Mouse (Mus musculus) kidney, adult 2 months (tissue): ENCODE measurements at regions not wholly inside any gene's neighbourhood (a gene's known extent, or its start where the extent isn't known, plus 50 kb on each side); places are given as distances from the start of the nearest gene placed in this dataset.

Source experiments
- DNase-seq: peaks from one replicate; pipeline ENCODE4 v3.0.0; 2021
- H3K27ac ChIP-seq: fragments of 200-500 bp; 2 replicates; pipeline ENCODE4 v1.5.1; 2012; ENCODE audit warnings: low read depth, low read length, control low read depth, inconsistent platforms; ENCODE audit not compliant: insufficient read depth
- H3K27me3 ChIP-seq: fragments of 200-500 bp; replicated peaks from 2 replicates; pipeline ENCODE4 v1.6.1; 2012; ENCODE audit warnings: mild to moderate bottlenecking, moderate library complexity, low read length, inconsistent platforms; ENCODE audit not compliant: control insufficient read depth, insufficient read depth
- H3K36me3 ChIP-seq: fragments of 200-500 bp; 2 replicates; pipeline ENCODE4 v1.6.1; 2012; ENCODE audit warnings: mild to moderate bottlenecking, moderate library complexity, low read length, inconsistent platforms; ENCODE audit not compliant: control insufficient read depth, insufficient read depth
- H3K4me1 ChIP-seq: fragments of 200-500 bp; 2 replicates; pipeline ENCODE4 v1.6.1; 2011; ENCODE audit warnings: low read length; ENCODE audit not compliant: control insufficient read depth, insufficient read depth
- H3K4me3 ChIP-seq: fragments of 200-500 bp; 2 replicates; pipeline ENCODE4 v1.5.1; 2011; ENCODE audit warnings: mild to moderate bottlenecking, low read depth, low read length, control low read depth; ENCODE audit not compliant: insufficient read depth
- CTCF ChIP-seq: fragments of 200-500 bp; conservative IDR thresholded peaks from 2 replicates; pipeline ENCODE4 v1.5.1; 2011; ENCODE audit warnings: low read depth, mild to moderate bottlenecking, control low read depth, low read length, moderate library complexity, mixed read lengths; ENCODE audit not compliant: insufficient read depth, insufficient read length
- POLR2A ChIP-seq: fragments of 200-500 bp; IDR thresholded peaks from one replicate; pipeline ENCODE4 v1.6.1; 2011; ENCODE audit warnings: low read depth, low read length, control low read depth
- WGBS: fragments of 180-500 bp; shearing (Covaris S2); methylation state at CpG from one replicate; pipeline ENCODE4 v1.1.7; 2018; 5-methylcytosine and 5-hydroxymethylcytosine counted together

DNA sequence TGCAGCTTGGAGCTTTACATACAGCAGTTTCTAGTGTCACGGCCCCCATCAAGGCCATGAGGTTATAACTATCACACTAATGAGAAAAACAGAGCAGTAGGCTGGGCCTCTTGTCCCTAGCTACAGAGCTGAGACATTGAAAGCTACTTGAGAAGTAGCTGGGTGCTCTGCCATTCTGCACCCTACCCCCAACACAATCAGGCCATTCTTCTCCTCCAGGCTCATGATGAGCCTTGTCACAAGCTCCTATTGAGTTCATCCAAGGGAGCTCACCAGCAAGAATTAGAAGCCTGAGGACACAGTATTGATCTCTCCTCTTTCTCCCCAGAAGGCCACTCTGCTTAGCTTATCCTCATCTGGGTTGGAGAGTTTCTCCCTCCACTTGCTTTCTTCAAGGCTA is 466.9 kb downstream of the Bnc2 start:
- Histone ChIP-seq H3K27me3 (no peaks in the 10 kb centered on the region), H3K36me3 (no peaks in the 10 kb centered on the region), H3K4me3 (no peak overlapping the region), H3K4me1 (no peaks in the 10 kb centered on the region; the same call in 1 of the 2 replicates), H3K27ac (no peak overlapping the region)
- TF ChIP-seq POLR2A (no peak), CTCF (no peak)
- WGBS: 70% methylated on average over 1 of the region's 1 CpGs
- DNase-seq: no peak

- no peak for DNase-seq
- H3K27me3 ChIP-seq: no peaks in the 10 kb centered on the region
- TF ChIP-seq CTCF (no peak), POLR2A (no peak)
- no peaks in the 10 kb centered on the region for H3K4me1 ChIP-seq
- no peak overlapping the region for H3K27ac ChIP-seq
- H3K36me3 ChIP-seq: no peaks in the 10 kb centered on the region
- 82% methylated on average over 2 of the region's 2 CpGs for WGBS
- no peak overlapping the region for H3K4me3 ChIP-seq
Observed at GRCm38 (mm10) chr4:84209538-84209937, 465.5 kb downstream of the Bnc2 start.

GRCm38 (mm10) chr4:84211311-84211875 is 463.7 kb downstream of the Bnc2 start:
- Histone ChIP-seq H3K27me3 (no peaks in the 10 kb centered on the region), H3K4me1 (no peaks in the 10 kb centered on the region), H3K4me3 (no peak overlapping the region), H3K36me3 (no peaks in the 10 kb centered on the region), H3K27ac (no peak overlapping the region)
- no peak for DNase-seq
- WGBS: 82% methylated on average over 11 of the region's 11 CpGs
- TF ChIP-seq POLR2A: no peak
- TF ChIP-seq CTCF: no peak

- no peaks in the 10 kb centered on the region for H3K36me3 ChIP-seq
- no peak overlapping the region for H3K4me3 ChIP-seq
- no peak for TF ChIP-seq CTCF
- TF ChIP-seq POLR2A: no peak
- H3K27ac ChIP-seq: no peak overlapping the region
- H3K27me3 ChIP-seq: no peaks in the 10 kb centered on the region
- H3K4me1 ChIP-seq: no peaks in the 10 kb centered on the region
- 74% methylated on average over 6 of the region's 6 CpGs for WGBS
- no peak for DNase-seq
Observed at GRCm38 (mm10) chr4:84212004-84212403, 463.1 kb downstream of the Bnc2 start.

GRCm38 (mm10) chr4:84214523-84214922 is 460.6 kb downstream of the Bnc2 start:
- DNase-seq: no peak
- Histone ChIP-seq H3K36me3 (no peaks in the 10 kb centered on the region), H3K4me3 (no peak overlapping the region), H3K4me1 (no peaks in the 10 kb centered on the region), H3K27me3 (no peaks in the 10 kb centered on the region), H3K27ac (no peak overlapping the region)
- 77% methylated on average over 8 of the region's 8 CpGs for WGBS
- TF ChIP-seq CTCF (no peak), POLR2A (no peak)

DNA sequence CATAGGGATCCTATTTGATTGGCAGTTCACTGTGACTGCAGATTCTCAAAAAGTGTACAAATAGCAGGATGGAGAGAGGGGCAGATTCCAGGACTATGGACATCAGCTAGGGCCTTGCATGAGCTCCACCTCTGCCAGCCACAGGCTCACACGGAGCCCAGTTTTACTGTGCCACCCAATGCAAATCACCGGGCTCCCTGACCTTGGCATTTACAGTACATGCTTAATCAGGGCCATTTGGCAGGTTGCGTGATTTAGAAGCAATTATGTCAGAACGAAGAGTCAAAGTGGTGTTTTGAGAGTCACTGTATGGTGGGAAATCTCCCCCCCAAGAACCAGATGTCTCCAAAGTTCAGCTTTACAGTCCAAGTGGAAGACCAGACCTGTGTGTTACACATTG is 456.1 kb downstream of the Bnc2 start:
- no peak overlapping the region for H3K27ac ChIP-seq
- H3K27me3 ChIP-seq: no peaks in the 10 kb centered on the region
- no peak overlapping the region for H3K4me3 ChIP-seq
- TF ChIP-seq POLR2A: no peak
- TF ChIP-seq CTCF: no peak
- H3K4me1 ChIP-seq: no peaks in the 10 kb centered on the region
- WGBS: 71% methylated on average over 4 of the region's 4 CpGs
- DNase-seq: no peak
- no peaks in the 10 kb centered on the region for H3K36me3 ChIP-seq

GRCm38 (mm10) chr4:84222057-84222717 is 452.9 kb downstream of the Bnc2 start:
- DNase-seq: no peak

More at GRCm38 (mm10) chr4:84222057-84222717, 452.9 kb downstream of the Bnc2 start:
- no peaks in the 10 kb centered on the region for H3K4me1 ChIP-seq
- H3K27me3 ChIP-seq: no peaks in the 10 kb centered on the region
- H3K27ac ChIP-seq: no peak overlapping the region
- TF ChIP-seq POLR2A (no peak), CTCF (no peak)
- H3K4me3 ChIP-seq: no peak overlapping the region
- no peaks in the 10 kb centered on the region for H3K36me3 ChIP-seq
- 75% methylated on average over 4 of the region's 4 CpGs for WGBS
